Mouse (Mus musculus) right cerebral cortex, adult 18-20 months (tissue): ENCODE results near the gene Gm10358.
"Not testable (repeated sequence)": the region's sequence is repeated elsewhere in the genome, so short reads cannot be mapped to it uniquely, and the experiment has no call there.

Experiments
- DNase-seq: peaks from one replicate; pipeline ENCODE4 v3.0.0; 2022; ENCODE audit warnings: mixed read lengths

The Gm10358 gene

GRCm38 (mm10) chr8:75406489-75406888 is at the start of gene Gm10358:
Gene Gm10358 (minus strand): TSS chr8:75406589.
- no peak for DNase-seq

- no peak for DNase-seq
Measured at GRCm38 (mm10) chr8:75448394-75448793, 42.0 kb upstream of the Gm10358 start, which contains the start of gene Iqcm. Gene Iqcm (plus strand): TSS chr8:75448694.

DNA sequence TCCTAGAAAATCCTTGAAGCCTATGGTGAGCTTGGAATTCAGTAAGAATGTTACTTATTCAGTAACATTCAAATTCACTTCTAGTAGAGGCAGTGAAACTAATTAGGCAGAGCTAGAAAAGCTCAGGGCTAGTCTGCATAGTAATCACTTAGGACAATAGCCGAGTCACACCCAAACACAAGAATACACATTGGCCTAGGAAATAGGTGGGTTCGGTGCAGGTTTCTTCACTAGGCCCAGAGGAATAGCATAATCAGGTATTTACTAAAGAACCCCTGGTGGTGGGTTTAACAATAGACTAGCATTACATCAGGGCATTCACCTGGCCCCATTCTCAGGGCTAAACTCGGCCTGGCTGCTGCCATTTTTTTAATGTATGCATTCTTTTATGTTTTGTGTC is 9.3 kb upstream of the Gm10358 start:
- DNase-seq: not testable (repeated sequence)

DNA sequence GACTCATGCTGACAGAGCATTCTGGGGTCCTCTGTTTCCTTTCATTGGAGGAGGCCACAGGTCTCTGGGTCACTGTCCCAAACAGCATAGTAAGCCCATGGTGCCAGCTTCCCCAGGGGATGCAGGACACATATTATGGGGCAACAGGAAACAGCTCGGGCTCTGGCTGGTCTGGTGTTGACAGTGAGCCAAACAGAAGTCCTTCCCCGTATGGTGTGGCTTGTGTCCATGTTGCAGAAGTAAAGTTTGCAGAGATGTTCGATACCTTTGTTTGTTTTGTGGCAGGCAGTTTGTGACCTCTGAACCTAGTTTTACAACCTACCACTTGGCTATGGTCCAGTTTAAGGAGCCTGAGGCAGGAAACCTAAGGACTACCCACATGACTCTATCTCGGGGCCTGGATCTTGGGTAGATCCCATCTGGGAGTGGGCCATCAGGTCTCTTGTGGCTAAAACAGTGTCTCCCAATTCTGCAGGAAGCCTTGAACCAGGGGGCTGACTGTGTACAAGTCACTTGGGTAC is 21.6 kb downstream of the Gm10358 start:
- no peak for DNase-seq

DNA sequence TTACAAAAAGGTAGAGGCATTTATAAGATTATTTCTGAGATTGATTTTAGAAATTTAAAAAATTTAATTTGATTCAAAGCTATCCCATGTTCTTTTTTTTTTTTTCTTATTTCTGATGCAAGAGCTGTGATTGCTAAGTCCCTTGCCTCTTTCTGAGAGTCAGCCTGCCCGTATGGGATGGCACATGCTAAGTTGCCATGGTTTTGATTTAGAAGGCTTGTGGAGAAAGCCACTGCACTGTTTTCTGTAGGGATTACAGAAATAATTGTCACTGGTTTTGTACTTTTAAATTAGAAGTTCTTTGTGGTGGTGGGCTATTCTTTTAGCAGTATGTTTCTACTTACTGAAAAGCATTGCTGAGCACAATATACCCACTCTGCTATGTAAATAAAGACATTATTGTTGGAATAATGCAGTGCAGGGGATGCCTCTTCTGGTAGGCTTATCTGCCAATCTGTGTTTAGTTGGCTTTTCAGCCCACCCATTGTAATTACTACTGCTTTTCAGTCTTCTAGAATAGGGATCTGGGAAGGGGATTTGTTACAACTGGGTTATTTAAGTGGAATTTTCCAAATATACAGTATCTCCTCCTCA is 30.8 kb downstream of the Gm10358 start:
- no peak for DNase-seq

DNA sequence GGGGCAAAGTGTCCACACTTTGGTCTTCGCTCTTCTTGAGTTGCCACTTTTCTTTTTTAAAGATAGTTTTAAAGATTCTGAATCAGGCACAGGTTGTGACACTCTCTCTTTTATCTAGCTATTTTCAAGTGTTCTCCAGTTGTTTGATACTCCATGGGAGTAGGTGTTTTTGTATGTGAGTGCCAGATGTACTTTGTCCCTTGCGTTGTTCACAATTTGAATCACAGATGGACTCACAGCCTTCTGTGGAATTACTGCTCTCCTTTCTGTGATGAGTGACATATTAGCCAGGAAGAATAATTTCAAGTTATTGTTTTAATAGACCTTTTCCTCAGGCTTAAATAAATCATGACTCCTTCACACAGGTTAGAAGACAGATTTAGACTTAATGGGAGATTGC is 34.4 kb downstream of the Gm10358 start:
- DNase-seq: no peak
